Mouse (Mus musculus): ENCODE measurements around the gene Prelid3b.

The Prelid3b gene

DNA sequence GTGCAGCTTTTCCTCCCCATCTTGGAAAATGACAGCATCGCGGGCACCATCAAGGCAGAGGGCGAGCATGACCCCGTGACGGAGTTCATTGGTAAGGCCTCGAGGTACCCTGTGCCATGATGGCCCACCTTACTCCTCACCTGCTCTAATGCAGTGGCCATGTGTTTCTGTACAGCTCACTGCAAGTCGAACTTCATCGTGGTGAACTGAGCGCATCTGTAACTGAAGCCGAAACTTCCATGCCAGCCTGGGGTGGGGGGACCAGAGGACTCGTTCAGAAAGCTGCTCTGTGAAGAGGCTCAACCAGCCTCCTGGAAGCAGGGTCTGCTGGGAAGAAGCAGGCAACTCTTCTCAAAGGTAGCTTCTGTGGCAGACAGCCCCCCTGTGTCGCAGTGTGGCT, 46.0 kb downstream of the Prelid3b start:
- DNase-seq (ENCODE audit: low spot score), result no peak

DNA sequence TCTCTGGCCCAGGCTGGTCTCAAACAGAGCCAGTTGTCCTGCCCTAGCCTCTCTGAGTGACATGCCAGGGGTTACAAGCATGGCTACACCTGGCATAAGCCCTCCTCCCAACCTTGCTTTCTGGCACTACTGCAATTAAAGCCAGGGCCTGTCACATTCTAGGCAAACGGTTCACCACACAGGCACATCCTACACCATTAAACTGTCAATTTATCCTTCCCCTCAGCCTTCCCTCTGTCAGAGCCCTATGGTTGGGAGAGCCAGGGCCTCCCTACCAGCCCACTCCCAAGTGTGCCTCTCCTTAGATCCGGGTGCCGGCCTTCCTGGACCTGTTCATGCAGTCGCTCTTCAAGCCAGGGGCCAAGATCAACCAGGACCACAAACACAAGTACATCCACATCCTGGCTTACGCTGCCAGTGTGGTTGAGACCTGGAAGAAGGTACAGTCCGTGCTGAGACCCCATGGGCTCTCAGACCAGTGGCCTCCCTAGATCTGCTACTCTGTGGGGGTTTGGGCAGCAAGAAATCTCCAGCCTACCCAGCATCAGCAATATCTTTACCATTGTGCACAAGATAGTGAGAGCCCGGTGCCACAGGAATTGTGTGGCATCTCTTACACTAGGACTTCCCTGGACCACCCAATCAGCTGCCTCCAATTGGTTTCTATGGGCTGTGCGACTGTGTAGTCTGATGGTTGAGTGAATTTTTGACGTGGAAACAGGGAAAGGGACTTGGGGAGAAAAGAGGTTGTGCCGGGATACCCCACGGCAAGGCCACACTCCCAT, 48.4 kb downstream of the Prelid3b start:
- no peak for DNase-seq (ENCODE audit: low spot score)

DNA sequence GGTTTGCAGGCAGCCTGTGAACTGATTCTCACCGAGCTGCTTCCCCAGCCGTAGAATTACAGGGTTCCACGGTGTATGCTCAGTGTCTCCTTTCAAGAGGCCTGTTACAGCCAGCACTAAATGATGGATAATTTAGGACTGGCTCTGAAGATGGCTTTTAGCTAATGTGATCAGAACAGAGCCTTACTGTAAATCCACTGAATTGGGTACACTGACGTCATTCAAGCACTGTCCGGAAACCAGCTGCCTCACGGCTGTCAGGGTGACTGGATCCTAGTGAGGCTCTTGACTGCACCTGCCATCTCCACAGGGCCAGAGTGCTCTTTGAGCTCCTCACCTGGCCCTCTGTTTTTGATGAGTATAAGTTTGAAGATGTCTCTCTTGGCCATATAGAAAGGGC, 51.8 kb downstream of the Prelid3b start:
- DNase-seq (ENCODE audit: low spot score), result no peak

DNA sequence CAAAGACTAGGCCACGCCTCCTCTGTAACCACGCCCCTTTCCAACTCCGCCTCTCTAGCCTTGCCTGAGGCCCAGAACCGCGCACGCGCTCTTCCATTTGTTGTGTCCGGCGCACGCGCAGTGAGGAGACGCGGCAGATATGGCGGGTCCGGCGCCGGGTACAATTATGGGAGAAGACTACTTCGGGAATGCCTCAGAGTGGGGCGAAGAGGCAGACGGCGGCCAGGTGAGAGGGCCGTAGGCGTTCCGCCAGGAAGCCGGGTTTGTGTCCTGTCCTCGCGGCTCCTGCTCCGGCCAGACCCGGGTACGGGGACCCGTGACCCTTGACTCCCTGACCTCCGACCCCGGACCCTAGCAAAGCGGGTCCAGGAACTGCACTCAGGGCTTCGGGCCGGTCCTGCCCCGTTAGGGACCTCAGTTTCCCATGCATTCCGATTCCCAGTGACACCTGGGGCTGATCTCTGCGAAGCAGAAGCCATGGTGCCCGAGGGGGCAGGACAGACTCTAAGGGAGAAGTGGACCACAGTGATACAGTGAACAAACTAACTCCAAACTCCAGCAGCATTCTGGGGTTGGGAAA, 57.1 kb downstream of the Prelid3b start, which contains the start of gene Nelfcd:
Nelfcd (plus strand) TSS at position 74 of the 580 bp plus-strand sequence.
- DNase-seq (ENCODE audit: low spot score), result peak; percentile 94
